Mouse (Mus musculus): ENCODE measurements around the gene Aph1b. TPM values are rescaled to one million over a fixed set of nuclear protein-coding genes. Genes with fewer than 3 reads are reported as not detected.
"Not testable (repeated sequence)": the region's sequence is repeated elsewhere in the genome, so short reads cannot be mapped to it uniquely, and the experiment has no call there.

Aph1b gene
- 1 to 10 TPM in 1 of 2 experiments, under 1 TPM in 1; 0.63 to 2.2 TPM for polyA plus RNA-seq (2017; shearing (Covaris generic))

DNA sequence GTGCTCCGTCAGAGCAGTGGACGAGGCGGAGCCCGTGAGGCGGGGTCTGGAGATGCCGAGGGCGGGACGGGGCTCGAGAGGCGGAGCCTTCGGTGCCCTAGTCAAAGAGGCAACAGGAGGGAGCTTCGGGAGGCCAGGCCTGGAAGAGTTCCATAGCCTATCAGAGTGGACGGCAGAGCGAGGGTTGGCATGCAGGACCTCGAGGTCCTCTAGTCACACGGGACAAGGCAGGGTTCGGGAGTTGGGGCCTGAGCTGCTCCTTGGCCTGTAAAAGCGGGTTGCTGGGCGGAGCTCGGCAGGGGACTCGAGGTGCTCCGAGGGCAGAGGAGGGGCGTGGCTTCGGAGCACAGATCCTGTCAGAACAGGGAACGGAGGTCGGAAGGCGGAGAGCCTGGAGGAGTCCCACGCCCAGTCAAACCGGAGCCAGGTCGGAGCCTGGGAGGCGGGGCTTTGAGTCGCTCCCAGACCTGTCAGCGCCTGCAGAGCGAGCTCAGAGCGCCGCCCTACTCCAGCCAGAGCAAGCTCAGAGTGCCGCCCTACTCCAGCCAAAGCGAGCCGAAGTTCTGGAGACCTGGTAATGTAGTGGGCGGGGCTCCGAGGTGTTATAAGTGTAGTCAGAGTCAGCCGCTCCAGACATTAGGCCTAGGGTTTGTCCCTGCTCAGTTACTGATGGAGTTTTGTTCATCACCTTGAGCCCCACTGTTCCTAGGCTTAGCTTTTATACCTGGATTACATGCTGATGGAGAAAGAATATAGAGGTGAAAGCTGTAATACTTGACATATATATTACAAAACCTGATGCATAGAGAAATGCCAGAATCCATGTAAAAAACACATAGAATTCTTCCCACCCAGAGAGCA lies at the start of gene Aph1b:
Gene Aph1b, minus strand, starts transcription at position 27 of the 861 bp plus-strand sequence.
- ATAC-seq: peak; percentile 90

- ATAC-seq: peak; percentile 28
Measured at GRCm38 (mm10) chr9:66835097-66835480, 39.8 kb upstream of the Aph1b start.

GRCm38 (mm10) chr9:66834318-66835096 lies 39.2 kb upstream of the Aph1b start, which contains the start of gene Aph1c:
Gene Aph1c, minus strand, starts transcription at chr9:66834726.
- ATAC-seq: peak; percentile 99

DNA sequence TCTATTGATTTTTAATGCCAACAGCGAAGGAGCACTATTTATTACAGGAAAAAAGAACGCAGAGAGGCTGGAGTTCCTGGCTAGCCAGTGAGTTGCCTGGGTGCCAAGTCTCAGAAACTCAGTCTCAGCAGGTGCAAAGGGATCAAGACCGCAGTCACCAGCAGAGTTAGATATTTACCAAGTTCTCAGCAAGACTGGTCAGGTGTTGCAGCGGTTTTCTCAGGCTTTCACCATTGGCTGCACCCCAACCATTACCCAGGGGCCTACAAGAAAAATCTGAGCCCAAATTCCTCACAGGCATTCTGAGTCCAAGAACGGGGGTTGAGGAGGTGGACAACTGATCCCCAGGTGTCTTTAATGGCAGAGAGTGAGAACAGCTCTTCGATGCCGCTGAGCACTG lies 38.6 kb upstream of the Aph1b start:
- ATAC-seq: no peak

DNA sequence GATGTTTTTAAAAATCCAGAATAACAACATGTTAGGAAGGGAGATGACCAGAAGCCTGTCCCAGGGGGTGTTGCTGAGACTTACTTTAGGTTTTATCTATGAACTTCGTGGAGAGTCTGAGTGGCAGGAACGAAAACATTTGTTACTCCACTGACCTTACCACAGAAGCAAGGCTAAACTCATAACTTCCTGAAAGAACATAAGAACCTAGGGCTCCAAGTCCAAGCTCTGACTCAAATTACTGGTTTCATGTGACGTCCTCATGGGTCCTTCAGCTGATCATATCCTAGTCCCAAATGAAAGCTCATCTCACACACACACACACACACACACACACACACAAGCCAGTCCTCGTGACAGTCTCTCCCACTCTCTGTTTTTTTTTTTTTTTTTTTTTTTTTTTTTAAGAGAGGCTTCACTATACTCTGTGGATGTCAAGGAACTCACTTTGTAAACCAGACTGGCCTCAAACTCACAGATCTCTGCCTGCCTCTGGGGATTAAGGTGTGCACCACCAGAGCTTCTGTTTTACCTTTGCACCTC lies 37.1 kb upstream of the Aph1b start:
- no peak for ATAC-seq

GRCm38 (mm10) chr9:66825990-66826389 lies 30.7 kb upstream of the Aph1b start:
- ATAC-seq: no peak

GRCm38 (mm10) chr9:66822255-66822654 lies 27.0 kb upstream of the Aph1b start:
- ATAC-seq: not testable (repeated sequence)

DNA sequence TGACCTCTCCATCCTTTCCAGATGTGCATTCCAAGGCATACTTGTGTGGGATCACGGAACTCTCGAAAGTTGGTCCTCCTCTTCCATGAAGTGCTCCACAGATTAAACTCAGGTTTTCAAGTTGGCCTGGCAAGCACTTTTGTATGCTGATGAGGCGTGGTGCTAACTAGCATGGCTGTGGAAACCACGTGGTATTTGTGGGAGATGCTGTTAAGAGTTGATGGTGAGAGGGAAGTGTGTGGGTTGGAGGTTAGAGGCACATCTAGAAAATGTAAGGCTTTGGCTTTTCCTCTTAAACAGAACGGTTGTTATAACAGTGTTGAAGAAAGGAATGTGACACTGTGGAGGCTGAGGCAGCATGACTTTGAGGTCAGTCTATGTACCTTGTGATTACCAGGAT lies 25.7 kb upstream of the Aph1b start:
- ATAC-seq: peak; percentile 85

DNA sequence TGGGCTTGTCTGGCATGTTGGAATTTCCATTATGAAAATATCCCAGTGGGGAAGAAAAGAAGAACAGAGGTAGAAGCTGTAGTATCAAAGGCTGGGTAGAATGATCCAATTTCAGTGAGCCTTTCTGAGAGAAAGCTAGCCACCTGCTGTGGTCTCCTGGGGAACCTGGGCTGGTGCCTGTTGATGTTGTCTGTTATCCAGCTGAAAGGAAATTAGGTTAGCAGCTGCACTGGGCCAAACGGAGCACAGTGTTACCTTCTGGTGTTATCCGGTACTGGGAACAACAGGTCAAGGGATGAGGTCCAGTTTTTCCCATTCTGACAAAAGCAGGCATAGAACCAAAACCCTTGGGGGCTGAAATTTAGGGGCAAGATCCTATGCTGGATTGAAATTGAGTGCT lies 18.1 kb upstream of the Aph1b start:
- no peak for ATAC-seq

DNA sequence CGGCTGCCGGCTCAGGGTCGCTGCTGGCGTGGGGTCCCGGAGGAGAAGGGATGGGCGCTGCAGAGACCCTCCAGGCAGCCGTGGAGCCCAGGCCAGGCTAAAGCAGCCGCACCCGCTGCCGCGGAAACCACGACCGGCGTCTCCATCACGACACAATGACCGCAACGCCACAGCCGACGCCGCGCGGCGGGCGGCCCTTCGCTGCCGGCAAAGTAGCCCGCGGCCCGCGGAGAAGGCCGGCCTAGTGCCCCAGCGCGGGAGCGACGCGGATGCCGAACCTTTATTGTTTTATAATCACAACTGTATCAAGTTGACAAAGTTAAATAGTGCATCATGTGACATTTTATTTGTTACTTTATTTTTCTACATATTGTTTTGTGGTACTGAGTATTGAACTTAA lies 10.7 kb upstream of the Aph1b start:
- ATAC-seq: not testable (repeated sequence)

DNA sequence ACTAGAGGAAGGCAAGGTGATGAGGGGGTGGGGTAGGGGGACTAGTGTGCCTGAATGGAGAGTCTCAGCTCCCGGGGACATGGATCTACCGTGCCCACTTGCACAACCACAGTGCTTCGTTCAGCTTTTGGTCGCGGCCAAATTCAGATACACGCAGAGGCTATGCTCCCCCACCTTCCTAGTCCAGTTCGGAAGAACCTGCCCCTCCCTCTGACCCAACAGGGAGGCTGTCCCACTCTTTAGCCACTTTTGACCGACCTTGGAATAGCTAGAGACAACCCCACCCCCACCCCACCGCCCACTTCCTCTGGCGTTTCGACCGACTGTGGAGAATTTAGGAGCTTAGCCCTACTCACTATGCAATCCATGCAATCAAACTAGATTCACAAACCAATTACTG lies 6.7 kb upstream of the Aph1b start:
- ATAC-seq: no peak

- ATAC-seq: no peak
Measured at GRCm38 (mm10) chr9:66796739-66797138, 1.4 kb upstream of the Aph1b start, which contains the start of gene Gm10647. Gene Gm10647, plus strand, starts transcription at chr9:66797039.

DNA sequence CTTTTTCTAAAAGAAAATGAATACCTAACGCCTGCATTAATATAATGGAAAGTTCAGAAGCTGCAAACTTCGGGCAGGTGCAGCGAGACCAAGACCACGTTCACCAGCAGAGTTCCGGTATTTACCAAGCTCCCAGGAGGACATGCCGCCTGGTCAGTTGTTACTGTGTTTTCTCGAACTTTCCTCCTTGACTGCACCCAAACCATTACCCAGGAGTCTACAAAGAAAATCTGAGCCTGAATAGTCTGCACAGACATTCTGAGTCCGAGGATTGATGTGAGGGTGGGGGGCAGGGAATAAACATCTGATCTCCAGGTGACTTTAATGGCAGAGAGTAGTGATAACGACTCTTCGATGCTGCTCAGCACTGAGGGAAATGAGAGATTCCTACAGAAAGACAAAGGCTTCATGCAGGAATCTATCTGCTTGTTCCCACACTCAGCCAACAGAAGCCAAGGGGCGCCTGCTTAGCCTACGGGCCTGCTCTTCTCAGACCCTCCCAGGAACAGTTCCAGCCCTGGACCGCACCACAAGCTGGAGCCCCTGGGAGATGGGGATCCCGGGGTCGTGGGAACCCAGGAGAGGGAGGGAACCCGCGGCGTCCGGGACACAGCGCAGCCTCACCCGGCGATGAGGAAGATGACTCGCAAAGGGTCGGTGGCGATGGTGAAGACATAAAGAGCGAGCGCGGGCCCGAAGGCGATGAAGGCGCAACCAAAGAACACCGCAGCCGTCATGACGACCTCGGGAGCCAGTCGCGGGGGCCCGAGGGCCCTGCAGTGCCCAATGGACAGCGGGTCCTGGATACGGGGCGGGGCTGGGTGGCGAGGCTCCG lies 444 bp downstream of the Aph1b start:
- ATAC-seq: peak; percentile 2

GRCm38 (mm10) chr9:66787821-66788220 lies 7.5 kb downstream of the Aph1b start:
- no peak for ATAC-seq

GRCm38 (mm10) chr9:66784552-66784951 lies 10.7 kb downstream of the Aph1b start:
- ATAC-seq: peak; percentile 28

DNA sequence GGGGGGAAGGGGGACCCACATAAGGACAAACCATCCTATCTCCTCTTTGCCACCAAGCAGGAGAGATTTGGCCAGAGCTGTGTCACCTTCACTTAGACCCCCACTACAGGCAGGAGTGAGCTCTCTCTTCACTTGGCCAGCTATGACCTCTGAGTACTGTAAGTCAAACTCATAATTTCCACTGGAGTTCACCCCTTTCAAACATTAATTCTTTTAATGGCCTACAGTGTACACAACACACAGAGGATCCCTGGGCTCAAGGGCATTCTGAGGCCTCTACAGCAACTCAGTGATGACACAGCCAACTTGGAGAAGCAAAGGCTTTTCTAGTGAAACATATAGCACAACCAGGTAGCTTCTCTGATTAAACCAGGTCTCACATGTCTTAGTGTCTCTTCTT lies 24.6 kb downstream of the Aph1b start:
- no peak for ATAC-seq

GRCm38 (mm10) chr9:66769275-66769674 lies 26.0 kb downstream of the Aph1b start:
- ATAC-seq: no peak

DNA sequence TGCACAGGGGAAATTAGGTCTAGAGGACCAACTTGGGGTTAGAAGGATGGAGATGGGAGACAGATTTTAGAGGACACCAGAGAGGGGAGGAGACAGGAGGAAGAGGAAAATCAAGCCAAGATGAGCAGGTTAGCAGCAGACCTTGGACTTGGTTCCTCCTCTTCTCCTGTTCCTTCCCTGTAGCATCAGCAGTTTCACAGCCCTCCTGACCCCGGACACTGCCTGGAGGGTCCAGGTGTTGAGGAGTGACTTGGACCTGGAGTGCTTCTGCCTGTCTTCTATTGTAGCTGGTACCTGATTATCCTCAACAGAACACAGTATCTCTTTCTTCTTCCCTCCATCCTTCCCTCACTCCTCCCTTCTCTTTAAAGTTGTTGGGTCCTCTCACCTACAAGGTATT lies 26.6 kb downstream of the Aph1b start:
- ATAC-seq: no peak

DNA sequence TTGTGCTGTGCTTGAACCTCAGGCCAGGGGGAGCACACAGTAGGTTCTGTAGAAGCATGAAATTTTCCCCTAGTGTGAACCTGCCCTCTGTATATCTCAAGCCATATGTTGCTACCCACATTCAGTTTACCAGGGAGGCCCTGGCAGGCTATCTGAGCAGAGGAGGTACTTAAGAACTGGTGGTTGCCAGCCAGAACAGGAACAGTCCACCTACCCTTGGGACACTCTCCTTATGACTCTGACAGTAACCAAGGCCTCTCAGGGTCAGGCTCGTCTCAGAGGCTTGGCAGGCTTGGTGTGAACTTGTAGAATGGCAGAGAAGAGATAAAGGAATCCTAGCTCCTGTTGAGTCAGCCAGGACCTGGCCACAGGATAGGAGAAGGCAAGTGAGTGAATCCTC lies 34.3 kb downstream of the Aph1b start:
- ATAC-seq: no peak

DNA sequence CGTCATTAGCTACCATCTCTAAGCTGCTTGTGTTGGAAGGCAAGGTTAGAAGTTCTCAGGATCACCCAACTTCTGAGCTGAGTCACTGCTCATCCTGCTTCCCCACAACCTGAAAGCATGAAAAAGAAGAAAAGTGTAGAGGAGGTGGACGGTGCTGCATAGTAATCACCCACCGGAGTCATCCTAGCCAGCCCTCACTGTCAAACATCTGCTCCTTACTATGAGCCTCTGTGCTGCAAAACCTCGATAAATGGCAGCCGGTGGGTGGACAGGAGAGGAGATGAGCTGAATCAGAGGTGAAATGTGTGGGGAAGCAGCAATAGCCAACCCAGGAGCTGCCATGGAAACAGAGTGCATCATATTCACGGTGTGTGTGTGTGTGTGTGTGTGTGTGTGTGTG lies 42.4 kb downstream of the Aph1b start:
- no peak for ATAC-seq

DNA sequence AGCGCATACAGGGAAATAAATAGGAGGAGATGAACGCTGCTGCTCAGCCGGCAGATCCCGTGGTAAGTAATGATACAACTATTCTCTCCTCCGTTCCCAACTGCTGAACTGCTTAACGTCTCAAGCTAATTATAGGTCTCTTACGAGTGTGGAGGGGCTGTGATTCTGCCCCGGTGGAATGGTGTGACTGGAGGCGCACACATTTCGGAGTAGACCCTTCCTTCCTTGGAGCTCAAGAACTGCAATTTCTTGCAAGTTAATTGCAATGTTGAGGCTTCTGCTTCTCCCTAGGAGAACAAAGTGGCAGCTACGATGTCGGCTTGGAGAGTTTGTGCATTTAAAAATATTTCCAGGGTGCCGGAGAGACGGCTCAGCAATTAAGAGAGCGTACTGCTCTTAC lies 46.9 kb downstream of the Aph1b start:
- no peak for ATAC-seq

DNA sequence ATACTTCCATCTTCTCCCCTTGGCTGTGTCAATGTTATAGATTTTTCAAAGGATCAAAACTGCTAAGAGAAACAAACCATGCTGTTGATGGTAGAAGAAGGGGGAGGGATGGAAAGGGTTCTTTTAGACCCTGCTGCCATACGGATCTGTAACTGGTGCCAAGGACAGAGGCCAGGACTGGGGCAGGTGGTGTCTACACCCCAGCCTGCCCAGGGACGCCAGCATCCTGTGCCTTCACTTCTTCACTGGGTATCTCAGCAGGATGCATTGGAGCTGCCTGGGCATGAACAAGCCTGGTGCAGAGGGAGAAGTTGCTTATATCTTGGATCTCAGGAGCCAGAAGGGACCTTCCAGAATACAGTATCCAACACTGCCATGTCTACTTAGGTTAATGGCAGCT lies 50.8 kb downstream of the Aph1b start:
- no peak for ATAC-seq

Measured in activated CD4-positive, CD25-positive, alpha-beta regulatory T cell, adult 4 months (primary cell).